Mouse (Mus musculus) forebrain, embryonic 16.5 days (tissue): ENCODE measurements around the gene Gm28048. TPM values are rescaled to one million over a fixed set of nuclear protein-coding genes. Genes with fewer than 3 reads are reported as not detected.

Experiments used
- ATAC-seq: fragments of 200-750 bp; cut with Nextera tagmentation; 2 replicates; pipeline ENCODE4 v1.8.0; 2017; ENCODE audit warnings: mild to moderate bottlenecking, moderate library complexity
- H3K27ac ChIP-seq: fragments of 300-500 bp; sonication (generic); 2 replicates; pipeline ENCODE4 v1.5.1; 2014; ENCODE audit warnings: low read length, control low read depth
- H3K27me3 ChIP-seq: fragments of 300-500 bp; sonication (generic); replicated peaks from 2 replicates; pipeline ENCODE4 v1.6.1; 2014; ENCODE audit warnings: low read length; ENCODE audit not compliant: control insufficient read depth, insufficient read depth
- H3K36me3 ChIP-seq: fragments of 300-500 bp; sonication (generic); 2 replicates; pipeline ENCODE4 v1.6.1; 2014; ENCODE audit not compliant: control insufficient read depth, insufficient read depth
- H3K4me1 ChIP-seq: fragments of 300-500 bp; sonication (generic); replicated peaks from 2 replicates; pipeline ENCODE4 v1.6.1; 2014; ENCODE audit warnings: low read length; ENCODE audit not compliant: control insufficient read depth, insufficient read depth
- H3K4me2 ChIP-seq: fragments of 300-500 bp; sonication (generic); 2 replicates; pipeline ENCODE4 v1.6.1; 2014; ENCODE audit warnings: mild to moderate bottlenecking, low read length, control low read depth
- H3K4me3 ChIP-seq: fragments of 300-500 bp; sonication (generic); replicated peaks from 2 replicates; pipeline ENCODE4 v1.5.1; 2014; ENCODE audit warnings: mild to moderate bottlenecking, low read length, control low read depth
- H3K9ac ChIP-seq: fragments of 300-500 bp; sonication (generic); replicated peaks from 2 replicates; pipeline ENCODE4 v1.6.1; 2014; ENCODE audit warnings: low read depth, low read length, control low read depth
- H3K9me3 ChIP-seq: fragments of 300-500 bp; sonication (generic); 2 replicates; pipeline ENCODE4 v1.6.1; 2016; ENCODE audit warnings: low read length; ENCODE audit not compliant: control insufficient read depth
- whole genome bisulfite sequencing: fragments of 180-500 bp; shearing (Covaris S2); extraction: QIAGEN DNeasy Blood & Tissue Kit; methylation state at CpG from one replicate; pipeline ENCODE4 v1.1.7; 2014; 5-methylcytosine and 5-hydroxymethylcytosine counted together
- polyA plus RNA-seq: library from polyadenylated mRNA; unstranded; fragments of >200 nt; fragmentation: Nextera tagmentation; extraction: Ambion mirVana; gene quantifications from 2 replicates; pipeline ENCODE4 v1.2.1, GENCODE M21; 2015

Gm28048 gene
- polyA plus RNA-seq, 1 experiment from 2014 or later = 3.0 TPM

- H3K4me1 ChIP-seq = peaks cover 2% of the 10 kb centered on the region; the same call in 1 of the 2 replicates
- H3K9ac ChIP-seq = no peak overlapping the region
- no peaks in the 10 kb centered on the region for H3K9me3 ChIP-seq
- H3K27me3 ChIP-seq = no peaks in the 10 kb centered on the region
- WGBS = 91% methylated on average over 4 of the region's 4 CpGs
- H3K4me2 ChIP-seq = no peak overlapping the region
- no peaks in the 10 kb centered on the region for H3K36me3 ChIP-seq
- H3K4me3 ChIP-seq = no peak overlapping the region
- ATAC-seq = no peak
- no peak overlapping the region for H3K27ac ChIP-seq
Measured at GRCm38 (mm10) chr11:22937716-22938316, 44.1 kb downstream of the Gm28048 start.

- H3K4me2 ChIP-seq = no peak overlapping the region
- no peaks in the 10 kb centered on the region for H3K36me3 ChIP-seq
- peaks cover 2% of the 10 kb centered on the region; the same call in 1 of the 2 replicates for H3K4me1 ChIP-seq
- no peak overlapping the region for H3K27ac ChIP-seq
- no peaks in the 10 kb centered on the region for H3K27me3 ChIP-seq
- H3K9ac ChIP-seq = no peak overlapping the region
- peak; percentile 90 for ATAC-seq
- H3K4me3 ChIP-seq = no peak overlapping the region
- no peaks in the 10 kb centered on the region for H3K9me3 ChIP-seq
- 59% methylated on average over 5 of the region's 5 CpGs for WGBS
Measured at GRCm38 (mm10) chr11:22936446-22937125, 45.3 kb downstream of the Gm28048 start.

GRCm38 (mm10) chr11:22932167-22932566, 49.7 kb downstream of the Gm28048 start:
- H3K4me2 ChIP-seq = no peak overlapping the region

GRCm38 (mm10) chr11:22931320-22931905, 50.5 kb downstream of the Gm28048 start:
- H3K9me3 ChIP-seq = no peaks in the 10 kb centered on the region
- H3K27me3 ChIP-seq = no peaks in the 10 kb centered on the region
- 97% methylated on average over 2 of the region's 2 CpGs for WGBS
- no peak overlapping the region for H3K4me2 ChIP-seq
- no peak overlapping the region for H3K27ac ChIP-seq
- H3K4me1 ChIP-seq = no peaks in the 10 kb centered on the region
- H3K9ac ChIP-seq = no peak overlapping the region
- no peak for ATAC-seq
- no peaks in the 10 kb centered on the region for H3K36me3 ChIP-seq
- no peak overlapping the region for H3K4me3 ChIP-seq

More at GRCm38 (mm10) chr11:22932167-22932566, 49.7 kb downstream of the Gm28048 start:
- no peak overlapping the region for H3K27ac ChIP-seq
- no peaks in the 10 kb centered on the region for H3K27me3 ChIP-seq
- no peak overlapping the region for H3K4me3 ChIP-seq
- no peaks in the 10 kb centered on the region for H3K9me3 ChIP-seq
- no peak overlapping the region for H3K9ac ChIP-seq
- no peak for ATAC-seq
- peaks cover 2% of the 10 kb centered on the region; the same call in 1 of the 2 replicates for H3K4me1 ChIP-seq
- H3K36me3 ChIP-seq = no peaks in the 10 kb centered on the region

GRCm38 (mm10) chr11:22930129-22930528, 51.8 kb downstream of the Gm28048 start:
- Histone ChIP-seq H3K9me3 (no peaks in the 10 kb centered on the region), H3K4me1 (no peaks in the 10 kb centered on the region), H3K27me3 (no peaks in the 10 kb centered on the region), H3K36me3 (no peaks in the 10 kb centered on the region), H3K4me2 (no peak overlapping the region), H3K9ac (no peak overlapping the region), H3K4me3 (no peak overlapping the region), H3K27ac (no peak overlapping the region)
- WGBS = 77% methylated on average over 2 of the region's 2 CpGs
- no peak for ATAC-seq

- H3K27ac ChIP-seq = no peak overlapping the region
- no peaks in the 10 kb centered on the region for H3K27me3 ChIP-seq
- 91% methylated on average over 8 of the region's 8 CpGs for WGBS
- no peak overlapping the region for H3K4me3 ChIP-seq
- H3K4me1 ChIP-seq = no peaks in the 10 kb centered on the region
- no peak for ATAC-seq
- no peaks in the 10 kb centered on the region for H3K36me3 ChIP-seq
- no peak overlapping the region for H3K9ac ChIP-seq
- H3K4me2 ChIP-seq = no peak overlapping the region
- no peaks in the 10 kb centered on the region for H3K9me3 ChIP-seq
Measured at GRCm38 (mm10) chr11:22928586-22929169, 53.2 kb downstream of the Gm28048 start.

GRCm38 (mm10) chr11:22923606-22924005, 58.3 kb downstream of the Gm28048 start:
- no peak overlapping the region for H3K4me3 ChIP-seq
- H3K4me2 ChIP-seq = no peak overlapping the region
- H3K27ac ChIP-seq = no peak overlapping the region
- 39% methylated on average over 2 of the region's 2 CpGs for WGBS
- no peaks in the 10 kb centered on the region for H3K27me3 ChIP-seq
- H3K9ac ChIP-seq = no peak overlapping the region
- no peaks in the 10 kb centered on the region for H3K36me3 ChIP-seq
- ATAC-seq = no peak
- H3K4me1 ChIP-seq = no peaks in the 10 kb centered on the region
- H3K9me3 ChIP-seq = no peaks in the 10 kb centered on the region

GRCm38 (mm10) chr11:22922546-22922945, 59.3 kb downstream of the Gm28048 start:
- Histone ChIP-seq H3K4me1 (no peaks in the 10 kb centered on the region), H3K27ac (no peak overlapping the region), H3K4me2 (no peak overlapping the region), H3K36me3 (no peaks in the 10 kb centered on the region), H3K9ac (no peak overlapping the region), H3K9me3 (no peaks in the 10 kb centered on the region), H3K4me3 (no peak overlapping the region), H3K27me3 (no peaks in the 10 kb centered on the region)
- no peak for ATAC-seq
- WGBS = 94% methylated on average over 2 of the region's 2 CpGs

GRCm38 (mm10) chr11:22919336-22919735, 62.6 kb downstream of the Gm28048 start:
- no peak overlapping the region for H3K4me3 ChIP-seq
- H3K4me1 ChIP-seq = no peaks in the 10 kb centered on the region
- H3K9me3 ChIP-seq = no peaks in the 10 kb centered on the region
- ATAC-seq = no peak
- no peak overlapping the region for H3K4me2 ChIP-seq
- H3K27ac ChIP-seq = no peak overlapping the region
- H3K9ac ChIP-seq = no peak overlapping the region
- no peaks in the 10 kb centered on the region for H3K36me3 ChIP-seq
- WGBS = 90% methylated on average over 2 of the region's 2 CpGs
- H3K27me3 ChIP-seq = no peaks in the 10 kb centered on the region
